Mouse (Mus musculus) lung, postnatal 25 days (tissue): ENCODE results near the gene Arhgap18.

Source experiments
- DNase-seq: peaks from one replicate; pipeline ENCODE4 v3.0.0; 2022; ENCODE audit warnings: low spot score

The Arhgap18 gene

GRCm38 (mm10) chr10:26776443-26776842 is 23.2 kb downstream of the Arhgap18 start:
- DNase-seq: no peak

- DNase-seq: no peak
Observed at GRCm38 (mm10) chr10:26780581-26780980, 27.4 kb downstream of the Arhgap18 start.

GRCm38 (mm10) chr10:26789680-26790079 is 36.5 kb downstream of the Arhgap18 start:
- DNase-seq: no peak

DNA sequence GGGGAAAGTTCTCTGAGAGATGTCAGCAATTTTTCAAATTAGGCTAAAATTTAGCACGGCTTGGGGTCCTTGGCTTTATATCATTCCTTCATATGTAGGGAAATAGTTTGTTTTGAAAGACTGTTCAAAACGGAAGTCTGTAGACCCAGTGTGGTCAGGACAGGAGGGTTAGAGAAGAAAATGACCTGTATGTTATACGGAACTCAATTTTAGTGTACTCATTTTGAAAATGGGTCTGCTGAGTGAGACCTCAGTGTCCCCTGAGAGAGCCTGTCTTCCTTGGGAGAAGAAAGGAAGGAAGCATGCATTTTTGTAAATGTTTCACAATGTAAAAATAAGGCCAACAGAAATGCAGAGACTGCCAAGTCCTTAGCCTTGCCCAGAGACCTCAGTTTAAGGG is 38.6 kb downstream of the Arhgap18 start:
- no peak for DNase-seq

DNA sequence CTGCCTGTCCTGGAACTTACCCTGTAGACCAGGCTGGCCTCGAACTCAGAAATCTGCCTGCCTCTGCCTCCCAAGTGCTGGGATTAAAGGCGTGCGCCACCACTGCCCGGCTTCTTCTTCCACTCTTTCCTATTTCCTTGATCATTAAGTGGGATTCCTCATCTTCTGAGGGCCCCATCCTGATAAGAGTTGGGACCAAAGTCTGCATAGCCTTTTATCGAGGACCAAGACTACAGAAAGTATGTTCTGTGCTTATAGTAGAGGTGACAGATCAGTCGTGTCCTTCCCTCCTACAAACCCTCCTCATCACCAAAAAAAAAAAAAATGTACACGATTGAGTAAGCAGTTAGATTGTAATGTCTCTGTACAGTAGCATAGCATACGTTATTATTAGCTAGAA is 39.8 kb downstream of the Arhgap18 start:
- DNase-seq: no peak

DNA sequence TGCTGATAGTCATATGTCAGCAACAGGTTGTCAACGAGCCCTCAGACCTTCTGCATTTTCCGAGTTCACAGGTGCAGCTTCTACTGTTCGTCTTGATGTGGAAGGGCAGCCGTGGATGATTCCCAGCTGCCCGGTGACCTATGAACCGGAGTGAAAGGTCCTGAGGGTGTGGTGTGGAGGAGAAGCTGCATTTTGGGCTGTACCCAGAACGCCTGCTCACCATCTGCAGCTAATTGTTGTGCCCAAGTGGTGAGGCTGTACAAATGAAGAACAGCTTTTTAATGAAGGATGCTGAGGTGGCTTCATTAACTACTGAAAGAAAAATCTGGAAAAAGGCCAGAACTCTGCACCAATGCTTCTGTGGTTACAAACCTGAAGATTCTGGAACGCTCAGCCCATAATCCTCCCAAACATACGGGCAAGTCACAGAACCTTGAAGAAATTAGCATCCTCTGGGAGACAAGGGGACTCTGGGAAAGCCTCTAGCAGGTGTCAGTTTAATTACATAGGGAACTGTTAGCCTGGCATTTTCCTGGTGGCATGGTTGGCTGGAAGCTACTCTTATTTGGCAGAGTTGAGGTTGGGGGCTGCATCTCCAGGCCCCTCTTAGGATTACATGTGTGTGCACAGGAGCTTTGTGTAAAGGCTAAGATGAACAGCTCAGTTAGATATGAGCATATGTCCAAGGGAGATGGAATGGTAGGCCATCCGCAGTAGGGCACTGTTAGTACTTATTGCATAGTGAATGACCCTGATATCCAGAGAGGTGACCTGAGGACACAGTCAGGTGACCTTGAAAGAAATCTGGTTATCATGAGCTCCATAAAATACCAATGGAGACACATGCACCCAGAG is 43.4 kb downstream of the Arhgap18 start:
- DNase-seq: no peak

DNA sequence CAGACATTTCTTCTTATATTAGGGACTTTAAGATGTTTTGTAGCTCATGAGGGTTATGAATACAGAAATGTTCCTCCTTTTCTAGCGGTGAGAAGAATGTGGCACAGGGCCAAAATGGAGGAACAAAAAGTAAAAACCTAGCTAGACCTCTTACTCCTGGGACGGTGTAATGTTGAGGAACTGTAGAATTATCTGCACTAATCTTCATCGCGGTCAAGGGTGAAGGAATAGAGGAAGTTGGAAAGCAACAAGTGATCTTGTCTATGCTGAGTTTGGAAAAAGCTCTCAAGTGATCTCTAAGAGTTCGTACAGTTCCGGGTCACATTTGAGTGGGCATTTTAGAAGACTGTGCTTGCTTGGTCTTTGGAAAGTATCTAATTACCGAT is 44.1 kb downstream of the Arhgap18 start:
- DNase-seq: peak; percentile 23

DNA sequence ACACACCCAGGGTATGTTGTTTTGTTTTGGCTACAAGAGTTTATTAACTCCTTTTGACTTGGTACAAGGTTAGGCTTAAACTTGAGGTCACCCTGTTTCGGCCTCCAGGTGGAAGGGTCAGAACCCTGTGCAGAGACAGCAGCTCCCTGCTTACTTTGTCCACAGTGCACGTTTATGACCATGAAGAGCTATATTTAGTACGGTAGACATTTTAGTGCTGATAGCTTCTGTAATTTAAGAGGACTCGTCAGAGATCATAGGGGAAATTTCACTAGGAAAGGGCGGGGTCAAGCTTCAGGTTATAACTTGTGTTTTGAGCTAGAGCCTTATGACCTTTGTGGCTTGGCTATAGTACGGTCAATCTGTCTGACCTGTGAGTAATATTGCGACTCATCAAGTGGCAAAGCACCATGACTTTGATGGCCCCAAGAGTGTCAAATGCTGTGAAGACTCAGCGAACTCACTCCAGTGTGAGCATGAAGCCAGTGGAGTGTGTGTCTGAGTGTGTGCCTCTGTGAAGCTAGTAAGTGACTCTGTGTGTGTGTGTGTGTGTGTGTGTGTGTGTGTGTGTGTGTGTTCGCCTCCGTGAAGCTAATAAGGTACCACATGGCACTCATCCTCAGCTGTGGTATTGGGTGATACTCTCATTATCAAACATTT is 45.7 kb downstream of the Arhgap18 start:
- DNase-seq: no peak

DNA sequence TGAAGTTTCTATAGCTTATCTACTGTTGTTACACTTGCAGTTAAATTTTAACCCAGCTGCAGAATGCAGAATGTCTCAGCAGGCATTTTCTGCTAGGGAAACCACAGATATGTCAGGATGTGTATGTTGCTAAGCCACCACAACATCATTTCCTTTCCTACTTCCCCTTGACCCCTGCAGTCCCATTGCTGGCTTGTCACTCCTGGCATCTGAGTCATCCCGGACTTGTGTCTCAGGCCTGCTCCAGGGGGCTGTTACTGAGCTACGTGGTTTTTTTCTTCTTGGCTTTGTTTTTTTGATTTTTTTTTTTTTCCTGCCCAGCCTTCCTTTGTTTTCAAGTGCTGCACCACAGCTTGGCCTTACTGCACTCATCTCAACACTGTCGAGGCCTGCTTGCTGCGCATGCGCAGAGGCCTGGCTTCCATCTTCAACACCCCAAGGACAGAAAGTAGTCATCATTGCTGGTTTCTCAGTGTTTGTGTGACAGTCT is 46.4 kb downstream of the Arhgap18 start:
- peak; percentile 68 for DNase-seq

DNA sequence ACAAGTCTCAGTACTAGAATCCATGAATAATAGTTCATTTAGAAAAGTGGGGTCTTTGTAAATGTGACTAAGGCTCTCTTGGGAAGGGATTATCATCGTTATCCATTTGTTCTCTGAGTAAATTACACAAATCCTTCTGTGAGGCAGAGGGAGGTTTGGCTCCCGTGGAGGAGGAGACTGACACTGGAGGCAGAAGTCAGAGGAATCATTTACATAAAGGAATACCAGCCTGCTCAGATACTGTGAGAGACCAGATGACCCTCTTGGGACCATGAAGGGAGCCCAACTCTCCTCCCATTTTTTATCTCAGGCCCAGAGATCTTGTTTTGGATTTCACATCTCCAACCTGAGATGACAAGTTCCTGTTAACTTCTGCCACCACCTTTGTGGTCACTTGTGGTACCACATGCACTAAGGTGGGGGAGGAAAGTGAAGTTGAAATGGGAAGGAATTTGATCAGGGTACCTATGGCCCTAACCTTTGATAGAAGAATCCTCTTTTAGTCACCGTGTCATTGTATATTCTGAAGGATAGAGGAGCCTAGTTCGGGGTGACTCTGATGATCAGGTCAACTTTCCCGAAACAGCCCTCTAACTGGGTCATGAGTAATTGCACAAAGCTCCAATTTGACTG is 51.2 kb downstream of the Arhgap18 start:
- no peak for DNase-seq

GRCm38 (mm10) chr10:26805007-26805406 is 51.8 kb downstream of the Arhgap18 start:
- no peak for DNase-seq

- DNase-seq: no peak
Observed at GRCm38 (mm10) chr10:26806092-26806491, 52.9 kb downstream of the Arhgap18 start.

DNA sequence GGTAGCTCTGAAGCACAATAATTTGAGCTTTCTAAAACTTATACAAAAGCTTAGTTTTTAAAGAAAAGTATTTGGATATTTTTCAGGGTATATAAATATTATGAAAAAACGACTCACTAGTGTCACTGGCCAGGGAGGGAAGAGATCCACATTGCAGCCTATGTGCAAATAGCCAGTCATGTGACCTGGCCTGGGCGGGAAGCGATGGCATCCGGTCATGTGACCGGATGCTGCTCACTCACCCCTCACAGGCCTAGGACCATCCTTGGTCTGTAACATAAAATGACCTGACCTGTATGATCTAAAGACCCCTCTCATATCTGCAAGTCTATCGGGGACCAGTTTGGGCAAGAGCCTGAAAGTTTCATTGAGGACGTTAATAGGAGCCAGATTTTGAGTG is 56.8 kb downstream of the Arhgap18 start:
- no peak for DNase-seq

GRCm38 (mm10) chr10:26810810-26811209 is 57.6 kb downstream of the Arhgap18 start:
- DNase-seq: no peak

- DNase-seq: no peak
Observed at GRCm38 (mm10) chr10:26811342-26811741, 58.1 kb downstream of the Arhgap18 start.

DNA sequence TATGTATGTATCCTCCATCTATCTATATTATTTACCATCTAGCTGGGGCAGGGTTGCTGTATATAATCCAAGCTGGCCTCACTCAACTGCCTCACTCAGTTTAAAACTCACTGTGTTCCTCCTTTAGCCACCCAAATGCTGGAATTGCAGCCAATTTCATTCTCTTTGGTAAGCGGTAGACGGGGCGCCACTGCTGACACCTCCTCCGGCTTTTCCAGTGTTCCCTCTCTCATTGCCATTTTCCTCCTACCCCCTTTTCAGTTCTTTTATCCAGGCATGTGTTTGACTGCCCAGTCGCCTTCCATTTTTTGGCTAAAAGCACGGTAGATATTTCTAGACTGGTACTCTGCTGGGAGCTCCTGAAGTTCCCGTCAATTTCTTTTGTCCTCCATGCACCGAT is 62.4 kb downstream of the Arhgap18 start:
- DNase-seq: no peak

GRCm38 (mm10) chr10:26820326-26820725 is 67.1 kb downstream of the Arhgap18 start:
- DNase-seq: no peak

- no peak for DNase-seq
Observed at GRCm38 (mm10) chr10:26820936-26821335, 67.7 kb downstream of the Arhgap18 start.

DNA sequence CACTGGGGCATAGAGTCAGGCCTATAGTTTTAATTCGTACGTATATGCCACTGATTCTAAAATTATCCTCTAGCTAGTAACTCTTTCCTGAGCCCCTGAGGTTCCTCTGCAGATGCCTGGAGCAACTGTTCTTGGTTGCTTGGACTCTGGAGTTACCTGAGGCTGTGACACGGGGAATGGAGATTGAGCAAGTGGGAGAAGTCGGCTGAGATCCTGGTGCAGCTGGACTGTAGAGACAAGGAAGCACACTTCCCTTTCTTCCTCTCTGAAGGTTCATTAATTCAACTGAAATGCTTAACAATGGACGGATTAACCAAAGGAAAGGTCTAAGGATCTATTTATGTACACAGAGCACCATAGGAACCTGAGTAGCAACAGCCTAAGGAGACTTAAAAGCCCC is 70.8 kb downstream of the Arhgap18 start:
- DNase-seq: no peak

- DNase-seq: no peak
Observed at GRCm38 (mm10) chr10:26825246-26825889, 72.1 kb downstream of the Arhgap18 start.

DNA sequence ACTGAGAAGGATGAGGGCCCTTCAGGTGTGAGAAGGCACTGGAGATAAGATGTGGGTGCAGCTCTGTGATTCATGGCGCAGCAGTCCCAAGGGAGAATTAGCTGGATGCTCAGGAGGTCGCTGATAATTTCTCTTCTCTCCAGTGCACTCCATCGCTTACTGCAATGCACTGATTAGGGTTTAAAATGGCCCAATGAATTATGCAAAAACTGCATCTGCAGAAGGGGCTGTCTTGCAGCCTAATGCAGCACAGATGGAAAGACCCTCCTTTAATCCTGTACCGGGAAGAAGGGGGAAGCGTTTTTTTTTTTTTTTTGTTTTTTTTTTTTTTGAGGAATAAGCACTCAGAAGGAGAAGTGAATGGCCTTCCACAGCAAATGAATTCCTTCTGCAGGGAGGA is 74.1 kb downstream of the Arhgap18 start:
- no peak for DNase-seq

DNA sequence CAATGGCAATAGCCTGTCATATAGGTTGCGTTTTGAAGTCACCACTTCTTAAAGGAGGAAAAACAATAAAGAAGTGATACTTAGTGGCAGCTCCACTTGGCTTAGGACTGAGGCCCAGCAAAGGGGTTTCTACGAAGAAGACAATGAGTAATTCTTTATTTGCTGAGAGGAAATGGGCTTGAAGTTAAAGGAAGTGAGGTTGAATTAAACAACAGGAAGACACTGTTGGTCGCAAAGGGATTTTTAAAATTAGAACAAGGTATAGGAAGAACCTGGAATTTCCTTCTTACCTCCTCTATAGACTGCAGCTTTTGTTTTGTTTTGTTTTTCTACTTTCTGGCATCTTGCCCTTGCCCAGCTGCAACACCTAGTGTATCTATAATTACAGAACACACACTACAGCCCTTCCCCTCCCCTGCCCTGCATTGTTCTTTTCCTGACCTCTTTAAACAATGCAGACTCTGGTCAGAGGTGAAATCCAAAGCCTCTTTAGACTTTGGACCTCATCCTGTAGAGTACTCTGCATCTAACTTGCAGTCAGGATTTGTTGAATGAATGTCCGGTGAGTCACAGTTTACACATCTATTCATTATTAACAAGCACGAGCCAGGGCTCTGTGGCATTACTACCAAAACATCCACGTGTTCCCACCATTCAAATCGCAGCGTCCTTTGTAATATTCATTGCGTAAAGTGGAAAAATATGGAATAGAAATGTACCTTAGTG is 75.4 kb downstream of the Arhgap18 start:
- DNase-seq: peak; percentile 41
